Mouse (Mus musculus) cerebellum, postnatal 25 days (tissue): Measurements from ENCODE around the gene Serpinb11.

ENCODE experiments used
- DNase-seq, 2 experiments: peaks; one replicate each; pipeline ENCODE4 v3.0.0; 2021; ENCODE audit warnings: mixed read lengths in 2 of 2

Serpinb11 gene

GRCm38 (mm10) chr1:107360898-107361297, at the start of gene Serpinb11:
TSS of gene Serpinb11 (plus strand) at chr1:107361198.
- no peak for DNase-seq

DNA sequence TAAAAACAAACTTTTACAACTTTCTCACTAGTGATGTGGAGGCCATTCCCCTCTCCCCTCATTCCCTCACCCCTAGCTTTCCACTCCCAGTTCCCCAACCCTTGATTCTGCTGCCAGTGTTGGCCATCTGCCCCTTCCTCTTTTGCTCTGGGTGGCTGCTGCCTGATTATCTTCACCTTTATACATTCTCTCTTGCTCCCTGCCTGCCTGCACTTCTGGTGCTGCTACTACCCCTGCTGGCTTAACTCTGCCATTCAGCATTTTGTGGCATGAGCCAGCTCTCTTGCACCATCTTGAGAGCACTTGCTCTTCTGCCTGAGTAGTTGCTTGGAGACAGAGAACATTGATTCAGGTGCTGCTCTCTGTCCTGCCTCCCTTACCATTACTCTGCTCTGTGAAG, 15.0 kb upstream of the Serpinb11 start:
- DNase-seq: no peak

- no peak for DNase-seq
These were observed 14.2 kb upstream of the Serpinb11 start for GRCm38 (mm10) chr1:107346788-107347187.

DNA sequence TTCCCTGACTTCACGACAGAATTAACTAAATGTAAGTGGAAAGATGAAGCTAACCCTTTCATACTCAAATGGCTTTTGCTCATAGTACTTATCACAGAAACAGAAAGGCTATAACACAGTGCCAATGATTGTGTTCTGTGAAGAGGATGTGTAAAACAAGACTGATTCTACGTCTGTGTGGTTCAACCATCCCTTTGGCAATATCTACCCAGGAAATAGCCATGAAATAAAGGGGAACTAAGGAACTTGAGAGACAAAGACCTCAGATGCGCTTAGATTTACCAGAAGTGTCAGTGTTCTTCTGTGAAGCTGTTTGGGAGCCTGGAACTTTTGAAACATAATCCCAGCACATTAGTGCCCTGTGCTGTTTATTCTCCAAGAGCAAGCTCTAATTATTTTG, 10.6 kb upstream of the Serpinb11 start:
- DNase-seq: no peak

DNA sequence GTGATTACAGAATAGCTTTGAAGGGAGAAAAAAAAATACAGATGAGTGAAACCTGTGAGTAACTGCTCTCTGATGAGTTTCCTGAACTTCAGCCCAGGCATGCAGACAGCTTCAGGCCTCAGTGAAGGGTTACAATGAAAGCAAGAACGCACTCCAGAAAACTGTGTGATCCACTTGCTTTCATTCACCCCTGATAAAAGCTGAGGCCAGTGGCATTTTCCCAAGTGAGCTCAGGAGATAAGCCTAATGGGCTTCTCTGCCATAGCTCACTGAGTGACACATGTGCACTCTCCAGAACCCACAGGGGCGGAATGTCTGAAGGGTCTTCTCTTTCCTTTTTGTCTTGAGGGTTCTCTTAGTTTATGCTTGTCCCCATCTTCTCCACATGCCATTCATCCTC, 9.9 kb upstream of the Serpinb11 start:
- no peak for DNase-seq

DNA sequence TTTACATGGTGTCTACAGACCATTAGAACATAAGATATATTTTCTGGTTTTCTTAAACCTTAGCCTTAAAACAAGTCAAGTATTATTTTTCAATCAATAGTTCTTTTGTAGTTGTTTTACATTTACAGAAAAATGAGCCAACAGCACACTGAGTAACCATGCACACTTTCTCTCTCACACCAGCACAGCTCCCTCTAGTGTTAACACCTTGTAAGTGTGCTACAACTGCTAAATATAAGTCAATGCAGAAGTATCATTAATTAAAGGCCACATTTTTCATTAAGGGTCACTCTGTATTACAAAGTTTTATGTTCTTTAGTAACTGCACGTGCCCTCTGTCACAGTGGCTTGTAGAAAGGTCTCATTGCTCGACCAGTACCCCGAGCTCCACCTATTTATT, 8.0 kb upstream of the Serpinb11 start:
- DNase-seq: no peak

GRCm38 (mm10) chr1:107365973-107366372, 5.0 kb downstream of the Serpinb11 start:
- DNase-seq: no peak

- DNase-seq: no peak
These were observed 7.9 kb downstream of the Serpinb11 start for GRCm38 (mm10) chr1:107368944-107369343.

DNA sequence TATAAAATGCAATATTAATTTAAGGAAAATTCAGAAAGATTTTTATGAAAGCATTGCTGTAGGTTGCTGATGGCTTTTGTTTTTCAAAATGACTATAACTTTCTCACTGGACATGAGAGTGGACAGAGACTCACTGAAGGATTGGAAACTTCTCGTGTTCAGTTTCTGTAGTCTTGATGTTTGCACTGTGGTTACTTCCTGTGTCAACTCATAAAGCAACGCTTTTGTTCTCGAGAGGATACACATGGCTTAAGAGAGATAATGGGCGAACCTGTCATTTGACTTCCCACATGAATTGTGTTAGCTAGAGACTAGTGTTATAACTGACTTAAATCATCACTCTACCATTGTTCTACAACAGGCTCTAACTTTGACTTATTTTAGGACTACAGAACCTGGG, 16.0 kb downstream of the Serpinb11 start:
- no peak for DNase-seq

DNA sequence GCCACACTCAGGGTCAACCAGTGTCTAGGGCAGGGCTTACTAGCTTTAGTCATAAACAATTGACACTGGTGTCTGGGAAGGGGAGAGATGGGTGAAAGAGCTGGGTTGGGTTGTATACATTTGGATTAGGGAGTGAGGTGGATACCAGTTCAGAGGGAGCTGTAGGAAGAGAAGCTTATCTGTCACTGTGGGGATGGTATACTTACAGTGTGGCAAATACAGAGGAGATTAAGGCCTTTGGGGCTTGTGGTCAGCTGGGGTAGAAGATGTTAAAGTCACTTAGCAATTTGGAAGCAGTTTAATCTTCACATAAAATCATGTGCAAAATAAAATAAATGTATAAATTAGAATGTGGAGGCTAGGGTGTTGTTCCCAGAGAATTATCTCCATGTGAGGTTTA, 17.4 kb downstream of the Serpinb11 start:
- DNase-seq: no peak

GRCm38 (mm10) chr1:107381491-107381890, 20.5 kb downstream of the Serpinb11 start:
- DNase-seq: no peak

GRCm38 (mm10) chr1:107382404-107382803, 21.4 kb downstream of the Serpinb11 start:
- no peak for DNase-seq

DNA sequence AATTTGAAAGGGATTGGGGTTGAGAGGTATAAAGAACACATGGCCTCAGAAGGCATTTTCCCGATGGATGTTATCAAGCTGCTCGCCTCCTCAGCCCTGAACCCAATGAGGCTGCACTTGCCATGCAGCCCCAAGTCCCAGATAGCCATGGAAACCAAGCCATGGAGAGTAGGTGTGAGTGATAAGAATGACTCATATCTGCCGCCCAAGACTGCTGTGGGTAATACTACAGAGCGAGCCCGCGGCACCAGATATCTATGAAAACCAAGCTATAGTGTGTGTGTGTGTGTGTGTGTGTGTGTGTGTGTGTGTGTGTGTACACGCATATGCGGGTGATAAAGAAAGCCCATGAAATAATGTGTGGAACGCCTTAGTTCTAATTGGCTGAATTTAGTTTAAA, 23.5 kb downstream of the Serpinb11 start:
- DNase-seq: no peak

DNA sequence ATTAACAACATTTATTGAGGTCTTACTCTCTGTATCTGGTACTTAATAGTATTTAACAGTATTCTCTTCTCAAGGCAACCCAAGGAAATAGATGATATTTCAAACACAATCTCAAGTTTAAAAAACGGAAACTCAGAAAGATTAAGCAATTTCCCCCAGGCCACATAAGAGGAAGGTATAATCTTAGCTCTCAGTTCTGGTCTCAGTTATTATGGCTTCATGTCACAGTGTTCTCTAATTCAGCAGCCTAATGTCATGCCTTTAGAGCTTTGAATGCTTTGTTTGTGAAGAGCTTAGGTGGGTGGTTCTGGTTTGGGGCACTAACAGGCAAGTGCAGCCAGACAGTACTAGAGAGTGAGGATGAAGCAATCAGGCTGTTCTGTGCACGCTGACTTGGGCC, 28.8 kb downstream of the Serpinb11 start:
- DNase-seq: no peak

GRCm38 (mm10) chr1:107397481-107397880, 36.5 kb downstream of the Serpinb11 start:
- no peak for DNase-seq

DNA sequence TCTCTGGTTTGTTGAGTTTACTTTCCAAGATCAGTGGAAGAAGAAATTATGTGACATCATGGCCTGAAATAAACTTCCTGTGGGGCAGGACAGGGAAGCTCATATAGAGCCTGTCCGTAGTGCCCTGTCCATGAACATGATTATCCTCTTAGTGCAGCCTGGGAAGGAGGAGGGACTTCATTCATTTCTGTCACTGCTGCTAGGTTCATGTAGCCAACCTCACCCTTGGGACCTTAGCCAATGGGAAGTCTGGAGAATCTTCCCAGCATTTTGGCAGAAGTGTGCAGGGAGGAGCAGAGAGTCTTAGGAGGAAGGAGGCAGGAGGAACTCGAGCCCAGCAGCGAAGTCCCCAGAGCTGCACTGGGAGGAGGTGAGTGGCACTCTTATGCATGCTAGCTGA, 38.4 kb downstream of the Serpinb11 start, which contains the start of gene Serpinb7:
Serpinb7 (plus strand) TSS at position 301 of the 400 bp plus-strand sequence.
- DNase-seq: no peak

GRCm38 (mm10) chr1:107402082-107402481, 41.1 kb downstream of the Serpinb11 start:
- no peak for DNase-seq

DNA sequence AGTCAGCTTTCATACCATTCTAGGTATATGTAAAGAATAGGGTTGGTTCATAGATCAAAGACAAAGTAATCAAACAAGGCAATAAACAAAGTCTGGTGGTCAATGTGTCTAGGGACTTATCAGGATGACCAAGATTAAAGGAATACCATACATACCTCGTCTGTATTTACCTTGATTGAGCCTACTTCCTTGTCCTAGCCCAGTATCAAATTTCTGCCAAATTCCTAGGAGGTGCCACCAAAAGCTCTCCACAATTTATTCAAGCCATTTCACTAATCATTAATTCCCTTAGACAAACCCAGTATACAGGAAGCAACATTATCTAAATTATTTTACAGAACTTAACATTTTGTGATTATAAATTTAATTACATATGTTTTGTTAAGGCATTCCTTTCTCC, 53.7 kb downstream of the Serpinb11 start:
- no peak for DNase-seq

GRCm38 (mm10) chr1:107422487-107422886, 61.5 kb downstream of the Serpinb11 start:
- no peak for DNase-seq
